Mouse (Mus musculus): ENCODE measurements around the gene Clptm1. TPM values are rescaled to one million over a fixed set of nuclear protein-coding genes. Genes with fewer than 3 reads are reported as not detected.
A peak's percentile ranks its signal among the peaks of the same experiment; 100 is the strongest.

Clptm1 gene
- 75.1 and 75.2 TPM in 2 replicates for polyA plus RNA-seq (2016; fragmentation: Nextera tagmentation; extraction: Ambion mirVana)

GRCm38 (mm10) chr7:19664955-19665841 lies at the start of gene Clptm1:
Gene Clptm1 (minus strand): TSS chr7:19665033.
- peak within 1 kb of the TSS; percentile 97 for H3K9ac ChIP-seq
- peak within 1 kb of the TSS; percentile 95 for H3K27ac ChIP-seq
- peak; percentile 83 for ATAC-seq
- peaks cover 51% of the 10 kb centered on the region for H3K4me1 ChIP-seq
- peak within 1 kb of the TSS; percentile 85 for H3K4me2 ChIP-seq
- peaks cover 29% of the 10 kb centered on the region for H3K36me3 ChIP-seq
- no peaks in the 10 kb centered on the region; the same call in 1 of the 2 replicates for H3K27me3 ChIP-seq (replicated peaks)
- under 1% methylated on average over 63 of the region's 63 CpGs for WGBS (ENCODE audit: insufficient replicate concordance)
- H3K9me3 ChIP-seq (replicated peaks) = no peaks in the 10 kb centered on the region
- H3K4me3 ChIP-seq = peak within 1 kb of the TSS; percentile 99

- Histone ChIP-seq H3K4me2 (peak overlapping the region; percentile 96), H3K4me3 (peak overlapping the region; percentile 98), H3K9ac (no peak overlapping the region), H3K36me3 (peaks cover 61% of the 10 kb centered on the region), H3K27ac (no peak overlapping the region), H3K4me1 (peaks cover 37% of the 10 kb centered on the region), H3K9me3 (replicated peaks) (no peaks in the 10 kb centered on the region), H3K27me3 (replicated peaks) (no peaks in the 10 kb centered on the region)
- ATAC-seq = no peak
- 77% methylated on average over 9 of the region's 9 CpGs for WGBS (ENCODE audit: insufficient replicate concordance)
These were observed 48.8 kb upstream of the Clptm1 start for GRCm38 (mm10) chr7:19713598-19713997.

GRCm38 (mm10) chr7:19713196-19713595 lies 48.4 kb upstream of the Clptm1 start:
- H3K4me1 ChIP-seq = peaks cover 37% of the 10 kb centered on the region
- peaks cover 61% of the 10 kb centered on the region for H3K36me3 ChIP-seq
- H3K9me3 ChIP-seq (replicated peaks) = no peaks in the 10 kb centered on the region
- H3K4me2 ChIP-seq = peak overlapping the region; percentile 96; the same call in 1 of the 2 replicates
- WGBS (ENCODE audit: insufficient replicate concordance) = 47% methylated on average over 4 of the region's 4 CpGs
- 0 out of 2 replicates have a peak overlapping the region, but pooled peaks have one; percentile 30 for H3K27ac ChIP-seq
- no peaks in the 10 kb centered on the region for H3K27me3 ChIP-seq (replicated peaks)
- ATAC-seq = no peak
- H3K9ac ChIP-seq = no peak overlapping the region
- peak overlapping the region; percentile 98; the same call in 1 of the 2 replicates for H3K4me3 ChIP-seq

DNA sequence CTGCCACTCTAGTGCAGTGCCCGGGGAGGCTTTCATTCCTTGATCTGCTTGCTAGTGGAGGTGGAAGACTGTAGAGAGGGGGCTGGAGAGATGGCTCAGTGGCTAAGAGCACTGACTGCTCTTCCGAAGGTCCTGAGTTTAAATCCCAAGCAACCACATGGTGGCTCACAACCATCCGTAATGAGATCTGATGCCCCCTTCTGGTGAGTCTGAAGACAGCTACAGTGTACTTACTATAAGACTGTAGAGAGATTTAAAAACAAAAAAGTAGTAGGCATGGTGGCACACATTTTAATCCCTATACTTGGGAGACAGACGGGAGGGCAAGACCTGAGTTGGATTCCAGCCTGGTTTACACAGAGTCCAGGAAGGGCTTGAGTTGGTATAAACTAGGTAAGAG lies 47.6 kb upstream of the Clptm1 start:
- H3K4me2 ChIP-seq = no peak overlapping the region
- H3K36me3 ChIP-seq = peaks cover 69% of the 10 kb centered on the region
- H3K4me1 ChIP-seq = peaks cover 37% of the 10 kb centered on the region
- no peak overlapping the region for H3K27ac ChIP-seq
- WGBS (ENCODE audit: insufficient replicate concordance) = 75% methylated on average over 4 of the region's 4 CpGs
- H3K4me3 ChIP-seq = no peak overlapping the region
- H3K9ac ChIP-seq = no peak overlapping the region
- ATAC-seq = no peak
- H3K9me3 ChIP-seq (replicated peaks) = no peaks in the 10 kb centered on the region
- H3K27me3 ChIP-seq (replicated peaks) = no peaks in the 10 kb centered on the region

DNA sequence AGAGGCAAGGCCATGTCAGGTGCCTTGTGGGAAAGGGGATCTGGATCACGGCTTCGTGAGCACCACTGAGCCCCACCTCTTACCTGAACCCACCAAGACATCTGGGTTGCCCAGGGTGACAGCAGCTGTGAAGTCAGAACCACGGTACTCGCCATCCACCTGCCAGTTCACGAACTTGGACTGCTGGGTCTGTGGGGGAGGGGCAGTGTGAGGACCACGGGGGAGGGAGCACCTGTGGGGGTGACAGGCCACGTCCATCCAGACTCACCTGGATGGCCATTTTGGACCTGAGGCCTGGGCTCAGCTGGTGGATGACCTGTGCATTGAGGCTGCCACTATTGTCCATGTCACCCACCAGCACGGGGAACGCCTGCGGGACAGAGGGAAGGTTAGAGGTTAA lies 45.8 kb upstream of the Clptm1 start:
- no peak overlapping the region for H3K4me2 ChIP-seq
- no peaks in the 10 kb centered on the region for H3K27me3 ChIP-seq (replicated peaks)
- no peaks in the 10 kb centered on the region for H3K9me3 ChIP-seq (replicated peaks)
- WGBS (ENCODE audit: insufficient replicate concordance) = 85% methylated on average over 10 of the region's 10 CpGs
- H3K9ac ChIP-seq = no peak overlapping the region
- ATAC-seq = no peak
- H3K4me3 ChIP-seq = no peak overlapping the region
- H3K4me1 ChIP-seq = peaks cover 24% of the 10 kb centered on the region
- no peak overlapping the region for H3K27ac ChIP-seq
- peaks cover 83% of the 10 kb centered on the region for H3K36me3 ChIP-seq

DNA sequence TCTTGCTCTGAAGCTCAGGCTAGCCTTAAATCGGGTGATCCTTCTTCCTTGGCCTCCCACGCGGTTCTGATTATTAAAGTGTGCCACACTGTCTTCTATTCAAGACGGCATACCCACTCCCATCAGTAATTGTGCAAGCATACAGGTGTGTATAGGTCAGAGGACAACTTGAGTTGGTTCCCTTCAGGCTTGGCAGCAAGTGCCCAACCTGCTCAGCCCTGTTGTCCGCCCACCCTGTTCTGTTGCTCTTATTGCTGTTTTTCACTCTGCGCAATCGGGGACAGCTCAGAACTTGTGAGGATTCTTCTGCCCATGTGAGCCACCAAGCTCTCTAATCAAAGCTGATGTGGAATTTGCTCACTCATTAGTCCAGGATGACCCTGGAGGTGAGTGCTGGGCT lies 40.4 kb upstream of the Clptm1 start:
- no peak for ATAC-seq
- no peak overlapping the region for H3K27ac ChIP-seq
- no peaks in the 10 kb centered on the region for H3K9me3 ChIP-seq (replicated peaks)
- no peak overlapping the region for H3K9ac ChIP-seq
- 86% methylated on average over 7 of the region's 7 CpGs for WGBS (ENCODE audit: insufficient replicate concordance)
- H3K27me3 ChIP-seq (replicated peaks) = no peaks in the 10 kb centered on the region
- H3K36me3 ChIP-seq = peaks cover 88% of the 10 kb centered on the region
- H3K4me3 ChIP-seq = no peak overlapping the region
- H3K4me1 ChIP-seq = peaks cover 30% of the 10 kb centered on the region
- H3K4me2 ChIP-seq = no peak overlapping the region

- H3K36me3 ChIP-seq = peaks cover 82% of the 10 kb centered on the region
- no peak for ATAC-seq
These were observed 39.6 kb upstream of the Clptm1 start for GRCm38 (mm10) chr7:19704475-19704874.

DNA sequence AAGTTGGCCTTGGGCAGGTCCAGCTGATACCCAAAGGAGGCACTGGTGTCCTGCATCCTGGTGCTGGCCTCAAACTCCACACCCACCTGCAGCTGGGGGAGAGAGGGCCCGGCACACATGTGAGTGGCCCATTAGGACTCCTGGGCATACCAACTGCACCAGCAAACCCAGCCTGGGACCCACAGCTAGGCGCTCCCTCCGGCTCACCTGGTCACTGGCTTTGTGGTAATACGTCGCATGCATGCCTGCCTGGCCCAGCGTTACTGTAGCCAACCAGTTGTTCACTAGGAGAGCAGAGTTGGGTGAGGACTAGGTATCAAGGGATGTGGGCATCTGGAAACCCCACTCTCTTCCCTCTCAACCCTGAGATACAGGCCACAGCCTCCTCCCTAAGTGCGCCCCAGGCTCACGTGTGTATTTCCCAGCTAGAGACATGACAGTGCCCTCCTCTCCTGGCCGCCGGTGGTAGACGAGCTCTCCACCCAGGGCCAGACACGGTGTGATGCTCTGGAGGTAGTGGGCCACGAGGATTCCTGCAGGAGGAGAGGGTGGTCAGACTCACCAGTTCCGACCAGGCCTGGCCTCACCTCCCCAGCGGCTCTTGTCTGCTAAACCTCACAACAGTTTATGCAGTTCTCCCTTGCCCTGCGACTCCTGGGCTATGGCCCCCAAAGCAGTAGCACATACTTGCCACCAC lies 38.2 kb upstream of the Clptm1 start:
- H3K36me3 ChIP-seq = peaks cover 68% of the 10 kb centered on the region
- WGBS (ENCODE audit: insufficient replicate concordance) = 79% methylated on average over 16 of the region's 16 CpGs

More at GRCm38 (mm10) chr7:19704475-19704874, 39.6 kb upstream of the Clptm1 start:
- Histone ChIP-seq H3K27ac (no peak overlapping the region), H3K4me1 (peaks cover 38% of the 10 kb centered on the region), H3K9me3 (replicated peaks) (no peaks in the 10 kb centered on the region), H3K9ac (no peak overlapping the region), H3K27me3 (replicated peaks) (no peaks in the 10 kb centered on the region), H3K4me3 (no peak overlapping the region), H3K4me2 (no peak overlapping the region)
- 75% methylated on average over 4 of the region's 4 CpGs for WGBS (ENCODE audit: insufficient replicate concordance)

GRCm38 (mm10) chr7:19701069-19701761 lies 36.4 kb upstream of the Clptm1 start:
- H3K9ac ChIP-seq = peak overlapping the region; percentile 44; the same call in 1 of the 2 replicates
- ATAC-seq = peak; percentile 70
- peaks cover 64% of the 10 kb centered on the region for H3K36me3 ChIP-seq
- H3K27me3 ChIP-seq (replicated peaks) = 0 out of 2 replicates have a peak, but pooled peaks cover 11% of the 10 kb centered on the region
- no peaks in the 10 kb centered on the region for H3K9me3 ChIP-seq (replicated peaks)
- peak overlapping the region; percentile 76 for H3K27ac ChIP-seq
- H3K4me3 ChIP-seq = no peak overlapping the region
- peak overlapping the region; percentile 29; the same call in 1 of the 2 replicates for H3K4me2 ChIP-seq
- peaks cover 70% of the 10 kb centered on the region for H3K4me1 ChIP-seq
- 21% methylated on average over 22 of the region's 22 CpGs for whole genome bisulfite sequencing (ENCODE audit: insufficient replicate concordance)

More for the DNA sequence above, 38.2 kb upstream of the Clptm1 start:
- H3K4me3 ChIP-seq = no peak overlapping the region
- H3K4me1 ChIP-seq = peaks cover 52% of the 10 kb centered on the region
- no peak for ATAC-seq
- no peak overlapping the region for H3K27ac ChIP-seq
- H3K9ac ChIP-seq = no peak overlapping the region
- H3K9me3 ChIP-seq (replicated peaks) = no peaks in the 10 kb centered on the region
- H3K27me3 ChIP-seq (replicated peaks) = 0 out of 2 replicates have a peak, but pooled peaks cover 2% of the 10 kb centered on the region
- H3K4me2 ChIP-seq = no peak overlapping the region

GRCm38 (mm10) chr7:19700299-19701068 lies 35.7 kb upstream of the Clptm1 start:
- Histone ChIP-seq H3K9me3 (replicated peaks) (no peaks in the 10 kb centered on the region), H3K4me1 (peaks cover 77% of the 10 kb centered on the region), H3K27me3 (replicated peaks) (0 out of 2 replicates have a peak, but pooled peaks cover 11% of the 10 kb centered on the region), H3K4me2 (peak overlapping the region; percentile 29; the same call in 1 of the 2 replicates), H3K36me3 (peaks cover 67% of the 10 kb centered on the region), H3K4me3 (no peak overlapping the region), H3K27ac (peak overlapping the region; percentile 76), H3K9ac (peak overlapping the region; percentile 19; the same call in 1 of the 2 replicates)
- peak; percentile 23; the same call in 1 of the 2 replicates for ATAC-seq
- WGBS (ENCODE audit: insufficient replicate concordance) = 47% methylated on average over 12 of the region's 12 CpGs

GRCm38 (mm10) chr7:19699827-19700148 lies 35.0 kb upstream of the Clptm1 start:
- peak overlapping the region; percentile 89 for H3K27ac ChIP-seq
- H3K36me3 ChIP-seq = peaks cover 61% of the 10 kb centered on the region
- no peaks in the 10 kb centered on the region for H3K9me3 ChIP-seq (replicated peaks)
- H3K4me2 ChIP-seq = peak overlapping the region; percentile 66; the same call in 1 of the 2 replicates
- H3K27me3 ChIP-seq (replicated peaks) = 0 out of 2 replicates have a peak, but pooled peaks cover 11% of the 10 kb centered on the region
- 39% methylated on average over 4 of the region's 4 CpGs for WGBS (ENCODE audit: insufficient replicate concordance)
- 0 out of 2 replicates have a peak overlapping the region, but pooled peaks have one; percentile 65 for H3K9ac ChIP-seq
- no peak overlapping the region for H3K4me3 ChIP-seq
- ATAC-seq = no peak
- H3K4me1 ChIP-seq = peaks cover 84% of the 10 kb centered on the region
